ENCODE assay signal across 8 mouse cellular contexts in genomic region chr8:125568851-125569532, GRCm38 (mm10). TPM values are rescaled to one million over a fixed set of nuclear protein-coding genes. Genes with fewer than 3 reads are reported as not detected.
DNase-seq lines count a peak whose midpoint lies in the region; ATAC-seq lines count a peak whose summit lies in the region.

No protein-coding gene starts in this region.

- DNase-seq in ovary, postnatal 10 days (ENCODE audit: low spot score), result peak; percentile 29
- no peak for DNase-seq in ovary, postnatal 14 days (ENCODE audit: low spot score)
- DNase-seq in cerebellum, postnatal 14 days, result peak; percentile 61 to 71
- DNase-seq in gastrocnemius, postnatal 25 days, result peak; percentile 48
- peak; percentile 65 for DNase-seq in limb, embryonic 11.5 days (ENCODE audit: low spot score)
- DNase-seq in midbrain, embryonic 11.5 days (ENCODE audit: low spot score, missing footprints), result peak; percentile 95
- peak; percentile 52 to 63 for DNase-seq in spleen, postnatal 36 days (ENCODE audit: low spot score in 2 of 2)

- 0 out of 2 replicates have a peak overlapping the region, but pooled peaks have one; percentile 29 for H3K27ac ChIP-seq in intestine, embryonic 15.5 days
- no peak overlapping the region for H3K27ac ChIP-seq in limb, embryonic 11.5 days (replicated peaks; ENCODE audit: low read depth, low read length)
- H3K27ac ChIP-seq in midbrain, embryonic 11.5 days (ENCODE audit: low read depth, low read length), result peak overlapping the region; percentile 44; the same call in 1 of the 2 replicates

- ATAC-seq in intestine, embryonic 15.5 days, result no peak
- ATAC-seq in limb, embryonic 11.5 days (ENCODE audit: insufficient number of reproducible peaks, low FRiP score, low TSS enrichment, low read depth), result no peak
- no peak; the same call in 1 of the 2 replicates for ATAC-seq in midbrain, embryonic 11.5 days (ENCODE audit: low FRiP score)

- under 1% methylated on average over 39 of the region's 39 CpGs for WGBS in intestine, embryonic 15.5 days
- WGBS in limb, embryonic 11.5 days, result under 1% methylated on average over 39 of the region's 39 CpGs
- WGBS in midbrain, embryonic 11.5 days, result under 1% methylated on average over 39 of the region's 39 CpGs

- H3K4me3 ChIP-seq in intestine, embryonic 15.5 days (replicated peaks), result peak overlapping the region; percentile 85
- peak overlapping the region; percentile 76 for H3K4me3 ChIP-seq in limb, embryonic 11.5 days (ENCODE audit: low read depth, low read length)
- peak overlapping the region; percentile 82 for H3K4me3 ChIP-seq in midbrain, embryonic 11.5 days (ENCODE audit: low read depth, low read length)

- H3K9ac ChIP-seq in intestine, embryonic 15.5 days, result peak overlapping the region; percentile 77
- peak overlapping the region; percentile 78 for H3K9ac ChIP-seq in limb, embryonic 11.5 days (ENCODE audit: low read length)
- peak overlapping the region; percentile 81 for H3K9ac ChIP-seq in midbrain, embryonic 11.5 days (ENCODE audit: low read length)

- H3K4me1 ChIP-seq in intestine, embryonic 15.5 days (replicated peaks), result peaks cover 13% of the 10 kb centered on the region
- 0 out of 2 replicates have a peak, but pooled peaks cover 3% of the 10 kb centered on the region for H3K4me1 ChIP-seq in limb, embryonic 11.5 days (ENCODE audit: control insufficient read depth, insufficient read depth, low read length)
- peaks cover 24% of the 10 kb centered on the region for H3K4me1 ChIP-seq in midbrain, embryonic 11.5 days (ENCODE audit: control insufficient read depth, insufficient read depth, low read length)

- no peaks in the 10 kb centered on the region for H3K36me3 ChIP-seq in intestine, embryonic 15.5 days
- H3K36me3 ChIP-seq in limb, embryonic 11.5 days (ENCODE audit: control insufficient read depth, insufficient read depth, low read length), result no peaks in the 10 kb centered on the region
- no peaks in the 10 kb centered on the region for H3K36me3 ChIP-seq in midbrain, embryonic 11.5 days (ENCODE audit: control insufficient read depth, insufficient read depth, low read length)

- H3K4me2 ChIP-seq in intestine, embryonic 15.5 days (replicated peaks), result peak overlapping the region; percentile 82
- peak overlapping the region; percentile 97 for H3K4me2 ChIP-seq in limb, embryonic 11.5 days (ENCODE audit: low read depth, severe bottlenecking)
- H3K4me2 ChIP-seq in midbrain, embryonic 11.5 days, result peak overlapping the region; percentile 86

- no peaks in the 10 kb centered on the region for H3K27me3 ChIP-seq in intestine, embryonic 15.5 days (replicated peaks)
- no peaks in the 10 kb centered on the region for H3K27me3 ChIP-seq in limb, embryonic 11.5 days (ENCODE audit: control insufficient read depth, insufficient read depth, low read length)
- H3K27me3 ChIP-seq in midbrain, embryonic 11.5 days (ENCODE audit: control insufficient read depth, insufficient read depth, low read length), result peaks cover 3% of the 10 kb centered on the region; the same call in 1 of the 2 replicates

- H3K9me3 ChIP-seq in intestine, embryonic 15.5 days, result no peaks in the 10 kb centered on the region
- peaks cover 3% of the 10 kb centered on the region; the same call in 1 of the 2 replicates for H3K9me3 ChIP-seq in limb, embryonic 11.5 days (ENCODE audit: control insufficient read depth, low read length)
- no peaks in the 10 kb centered on the region for H3K9me3 ChIP-seq in midbrain, embryonic 11.5 days (ENCODE audit: control insufficient read depth, low read length)

RNA-seq across cellular contexts. Expression of gene Sipa1l2, which starts 0.6 kb away (rescaled TPM):
- 1 to 10 TPM; 5.5 to 8.2 TPM for total RNA-seq in gastrocnemius, postnatal 25 days (2021)
- polyA plus RNA-seq in intestine, embryonic 15.5 days (2015; fragmentation: Nextera tagmentation; extraction: Ambion mirVana), result 7.4 and 7.6 TPM in 2 replicates
- polyA plus RNA-seq in limb, embryonic 11.5 days (2014; fragmentation: Nextera tagmentation; extraction: Ambion mirVana), result 8.5 and 9.4 TPM in 2 replicates
- polyA plus RNA-seq in midbrain, embryonic 11.5 days (2014; fragmentation: Nextera tagmentation; extraction: Ambion mirVana), result 13.0 and 14.1 TPM in 2 replicates
